Mouse (Mus musculus): ENCODE data around the gene Ush1g. TPM values are rescaled to one million over a fixed set of nuclear protein-coding genes. Genes with fewer than 3 reads are reported as not detected.

Gene Ush1g
- polyA plus RNA-seq, 1 experiment from 2014 or later, result not detected

DNA sequence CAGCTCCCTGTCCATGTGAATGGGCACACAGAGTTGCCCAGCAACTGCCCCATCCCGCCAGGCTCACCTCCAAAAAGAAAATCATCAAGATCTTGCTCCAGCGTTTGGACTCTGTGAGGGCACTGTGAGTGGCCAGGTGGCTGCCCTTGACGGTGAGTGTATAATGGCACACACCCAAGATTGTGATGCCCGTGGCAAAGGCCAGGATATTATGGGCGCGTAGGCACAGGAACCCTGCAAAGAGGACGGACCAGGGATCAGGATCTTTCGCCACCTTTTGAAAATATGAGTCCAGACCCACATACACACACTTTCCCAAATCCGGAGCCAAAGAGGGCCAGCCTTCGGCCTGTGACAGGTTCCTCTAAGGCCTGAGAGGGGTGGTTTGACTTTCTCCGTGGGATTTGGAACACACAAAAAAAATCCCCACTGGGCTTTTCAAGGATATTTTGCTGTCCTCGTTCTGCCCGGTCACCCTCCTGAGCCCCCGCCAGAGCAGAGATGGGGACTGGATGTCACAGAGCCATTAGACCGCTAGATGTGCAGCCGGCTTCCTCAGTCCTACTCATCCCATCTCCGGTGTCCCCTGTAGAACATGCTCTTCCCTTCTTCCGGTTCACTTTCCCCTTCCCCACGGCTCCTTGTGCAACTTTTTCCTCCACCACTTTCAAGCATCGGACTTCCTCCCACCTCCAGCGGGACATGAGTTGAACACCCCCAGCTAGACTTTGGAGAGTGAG is 25.2 kb downstream of the Ush1g start:
- peaks cover 10% of the 10 kb centered on the region for H3K4me1 ChIP-seq
- peak overlapping the region; percentile 60 for H3K4me3 ChIP-seq
- H3K9me3 ChIP-seq (replicated peaks), result no peaks in the 10 kb centered on the region
- WGBS, result 58% methylated on average over 21 of the region's 21 CpGs
- DNase-seq (ENCODE audit: low spot score), result no peak
- H3K27ac ChIP-seq, result 0 out of 2 replicates have a peak overlapping the region, but pooled peaks have one; percentile 27
- no peaks in the 10 kb centered on the region for H3K36me3 ChIP-seq
- peaks cover 47% of the 10 kb centered on the region for H3K27me3 ChIP-seq (ENCODE audit: low read depth, poor library complexity, severe bottlenecking)

DNA sequence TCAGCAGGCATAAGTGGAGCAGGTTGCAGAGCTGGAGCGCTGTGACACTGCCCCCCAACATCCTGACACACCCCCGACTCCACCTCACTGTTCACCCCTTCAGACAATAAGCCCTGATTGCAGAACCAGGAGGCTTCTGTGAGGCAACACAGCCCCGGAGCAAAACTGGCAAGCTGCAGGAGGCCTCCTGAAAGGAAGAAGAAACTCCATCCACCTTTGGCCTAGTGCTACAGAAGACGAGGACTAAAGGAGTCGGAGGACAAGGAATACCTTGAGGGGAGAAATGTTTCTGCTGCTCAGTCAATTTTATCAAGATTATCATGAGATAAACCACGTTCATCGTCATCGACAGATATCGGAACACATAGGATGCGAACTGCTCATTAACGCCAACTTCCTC is 25.9 kb downstream of the Ush1g start:
- WGBS, result 91% methylated on average over 11 of the region's 11 CpGs
- Histone ChIP-seq H3K4me1 (peaks cover 10% of the 10 kb centered on the region), H3K27me3 (ENCODE audit: low read depth, poor library complexity, severe bottlenecking) (peaks cover 47% of the 10 kb centered on the region), H3K4me3 (no peak overlapping the region), H3K36me3 (no peaks in the 10 kb centered on the region), H3K27ac (no peak overlapping the region), H3K9me3 (replicated peaks) (no peaks in the 10 kb centered on the region)
- no peak for DNase-seq (ENCODE audit: low spot score)

DNA sequence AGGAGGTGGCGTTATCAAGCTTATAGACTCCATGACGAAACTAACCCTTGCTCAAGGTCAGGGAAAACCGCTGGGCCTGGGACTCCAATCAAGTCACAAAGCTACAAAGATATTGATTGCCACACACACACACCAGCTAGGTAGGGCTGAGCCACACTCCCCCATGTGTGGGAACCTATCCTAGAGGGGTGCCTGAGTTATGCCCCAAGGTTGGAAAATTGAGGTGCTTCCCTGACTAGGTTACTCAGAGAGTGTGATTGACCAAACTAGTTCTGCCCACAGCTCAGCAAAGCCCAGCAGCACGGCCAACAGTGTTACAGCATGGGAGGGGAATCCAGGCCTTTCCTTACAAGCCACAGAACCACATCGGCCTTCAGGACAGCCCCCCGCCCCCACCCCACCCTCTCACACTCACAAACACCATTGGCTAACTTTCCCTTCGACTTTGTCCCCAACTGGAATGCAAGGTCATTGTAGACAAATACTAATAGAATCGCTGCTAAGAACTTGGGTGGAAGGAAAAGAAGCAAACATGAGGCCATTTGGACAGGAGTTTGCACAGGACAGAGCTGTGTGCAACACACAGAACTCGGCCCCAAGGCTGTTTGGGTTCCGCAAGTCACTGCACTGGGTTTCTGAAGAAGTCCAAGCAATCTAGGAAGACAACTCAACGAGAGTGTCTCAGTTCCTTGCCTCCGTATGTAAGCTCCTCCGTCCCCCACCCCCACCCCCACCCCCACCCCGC is 29.0 kb downstream of the Ush1g start:
- Histone ChIP-seq H3K27ac (no peak overlapping the region), H3K36me3 (no peaks in the 10 kb centered on the region), H3K9me3 (replicated peaks) (no peaks in the 10 kb centered on the region), H3K27me3 (ENCODE audit: low read depth, poor library complexity, severe bottlenecking) (peaks cover 24% of the 10 kb centered on the region), H3K4me3 (no peak overlapping the region), H3K4me1 (peaks cover 10% of the 10 kb centered on the region)
- WGBS, result 73% methylated on average over 14 of the region's 14 CpGs
- DNase-seq (ENCODE audit: low spot score), result no peak

DNA sequence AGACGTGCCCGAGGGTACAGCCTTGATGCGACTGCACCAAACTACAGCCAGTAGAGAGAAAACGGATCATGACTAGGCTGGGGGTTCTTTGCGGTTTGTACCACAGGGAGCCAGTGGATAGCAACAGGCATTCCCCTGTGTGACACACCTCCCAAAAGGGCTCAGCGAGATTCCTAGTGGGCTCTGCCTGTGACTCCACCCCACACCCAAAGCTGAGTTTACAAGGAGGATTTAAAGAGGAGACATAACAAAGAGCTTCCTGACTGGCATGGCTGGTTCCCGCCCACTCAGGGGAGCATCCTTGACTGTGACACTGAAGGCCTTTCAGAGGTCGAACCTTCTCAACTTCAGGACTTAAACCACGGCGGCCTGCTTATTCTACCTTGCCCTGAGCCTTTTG is 30.3 kb downstream of the Ush1g start:
- Histone ChIP-seq H3K36me3 (no peaks in the 10 kb centered on the region), H3K4me3 (no peak overlapping the region), H3K9me3 (replicated peaks) (no peaks in the 10 kb centered on the region), H3K4me1 (no peaks in the 10 kb centered on the region), H3K27ac (no peak overlapping the region), H3K27me3 (ENCODE audit: low read depth, poor library complexity, severe bottlenecking) (peaks cover 11% of the 10 kb centered on the region)
- WGBS, result 84% methylated on average over 10 of the region's 10 CpGs
- DNase-seq (ENCODE audit: low spot score), result no peak

DNA sequence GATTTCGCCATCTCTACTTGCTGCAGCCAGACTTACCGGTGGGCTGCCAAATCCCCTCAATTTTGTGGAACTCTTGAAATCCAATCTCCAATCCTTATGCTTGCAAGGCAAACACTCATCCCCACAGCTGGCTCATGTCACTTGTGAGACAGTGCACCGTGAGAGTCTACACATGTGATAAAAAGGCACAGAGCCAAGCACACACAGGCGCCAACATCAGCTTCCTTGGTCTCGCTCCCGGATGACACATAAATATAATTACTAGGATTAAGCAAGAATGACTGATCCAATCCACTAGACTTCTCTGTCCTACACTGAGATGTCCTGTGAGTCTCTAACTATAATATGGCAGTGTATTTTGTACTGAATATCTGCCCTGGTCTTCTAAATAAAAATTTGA is 30.9 kb downstream of the Ush1g start:
- Histone ChIP-seq H3K27me3 (ENCODE audit: low read depth, poor library complexity, severe bottlenecking) (peaks cover 5% of the 10 kb centered on the region), H3K27ac (no peak overlapping the region), H3K36me3 (no peaks in the 10 kb centered on the region), H3K4me1 (no peaks in the 10 kb centered on the region), H3K4me3 (no peak overlapping the region), H3K9me3 (replicated peaks) (no peaks in the 10 kb centered on the region)
- 94% methylated on average over 6 of the region's 6 CpGs for WGBS
- DNase-seq (ENCODE audit: low spot score), result no peak

DNA sequence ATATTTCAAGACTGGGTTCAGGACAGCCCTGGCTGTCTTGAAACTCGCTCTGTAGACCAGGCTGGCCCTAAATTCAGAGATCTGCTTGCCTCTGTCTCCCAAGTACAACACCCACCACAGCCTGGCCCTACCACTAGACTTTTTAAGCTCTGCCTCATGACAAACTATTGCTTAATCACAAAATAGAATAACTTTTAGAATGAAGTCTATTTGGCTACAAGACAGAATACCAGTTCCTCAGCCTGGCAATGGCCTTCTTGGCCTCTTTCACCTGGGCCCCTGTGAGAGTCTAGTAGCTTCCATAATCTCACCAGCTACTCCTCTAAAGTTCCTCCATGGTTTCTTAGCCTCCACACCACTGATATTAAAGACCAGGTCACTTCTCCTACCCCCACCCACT is 31.5 kb downstream of the Ush1g start:
- no peaks in the 10 kb centered on the region for H3K9me3 ChIP-seq (replicated peaks)
- no peaks in the 10 kb centered on the region for H3K4me1 ChIP-seq
- no peaks in the 10 kb centered on the region for H3K36me3 ChIP-seq
- no peak for DNase-seq (ENCODE audit: low spot score)
- no peak overlapping the region for H3K4me3 ChIP-seq
- 90% methylated on average over 1 of the region's 1 CpGs for WGBS
- no peaks in the 10 kb centered on the region for H3K27me3 ChIP-seq (ENCODE audit: low read depth, poor library complexity, severe bottlenecking)
- no peak overlapping the region for H3K27ac ChIP-seq

DNA sequence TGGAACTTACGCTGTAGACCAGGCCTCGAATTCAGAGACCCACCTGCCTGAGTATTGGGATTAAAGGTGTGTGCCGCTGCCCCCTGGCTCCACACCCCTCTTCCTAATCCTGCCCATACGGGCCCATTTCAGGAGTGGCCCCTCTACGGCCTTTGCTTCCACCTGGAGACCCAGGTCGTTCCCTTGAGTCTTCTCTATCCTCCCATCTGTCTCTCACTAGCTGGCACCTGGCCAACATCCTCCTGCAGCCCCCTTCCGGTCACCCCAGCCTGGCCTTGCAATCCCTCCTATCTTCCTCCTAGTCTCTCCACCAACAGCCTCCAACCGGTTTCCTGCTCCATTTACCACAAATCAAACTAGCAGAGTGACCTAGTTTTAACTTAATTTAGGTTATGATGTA is 32.0 kb downstream of the Ush1g start:
- Histone ChIP-seq H3K36me3 (no peaks in the 10 kb centered on the region), H3K27ac (no peak overlapping the region), H3K4me1 (no peaks in the 10 kb centered on the region), H3K4me3 (no peak overlapping the region), H3K27me3 (ENCODE audit: low read depth, poor library complexity, severe bottlenecking) (no peaks in the 10 kb centered on the region), H3K9me3 (replicated peaks) (no peaks in the 10 kb centered on the region)
- 87% methylated on average over 8 of the region's 8 CpGs for WGBS
- no peak for DNase-seq (ENCODE audit: low spot score)

DNA sequence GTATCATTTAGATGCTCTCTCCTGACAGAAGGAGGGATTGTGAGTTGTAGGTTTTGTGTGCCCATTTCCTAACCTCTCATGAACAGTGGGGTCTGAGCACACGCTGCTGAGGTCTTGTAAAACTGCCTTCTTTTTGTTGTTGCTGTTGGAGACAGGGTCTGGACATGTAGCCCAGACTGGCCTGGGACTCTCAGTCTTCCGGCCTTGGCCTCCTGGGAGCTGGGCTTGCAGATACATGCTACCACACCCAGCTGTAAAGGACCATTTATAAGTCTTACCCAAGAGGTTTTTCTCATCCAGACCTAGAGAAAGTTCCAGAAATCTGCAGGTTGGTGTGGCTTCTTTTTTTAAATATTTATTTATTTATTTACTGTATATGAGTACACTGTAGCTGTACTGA is 33.5 kb downstream of the Ush1g start:
- no peak overlapping the region for H3K4me3 ChIP-seq
- WGBS, result 87% methylated on average over 2 of the region's 2 CpGs
- DNase-seq (ENCODE audit: low spot score), result no peak
- H3K27me3 ChIP-seq (ENCODE audit: low read depth, poor library complexity, severe bottlenecking), result no peaks in the 10 kb centered on the region; the same call in 1 of the 2 replicates
- no peaks in the 10 kb centered on the region for H3K36me3 ChIP-seq
- H3K4me1 ChIP-seq, result 0 out of 2 replicates have a peak, but pooled peaks cover 3% of the 10 kb centered on the region
- no peak overlapping the region for H3K27ac ChIP-seq
- H3K9me3 ChIP-seq (replicated peaks), result no peaks in the 10 kb centered on the region

DNA sequence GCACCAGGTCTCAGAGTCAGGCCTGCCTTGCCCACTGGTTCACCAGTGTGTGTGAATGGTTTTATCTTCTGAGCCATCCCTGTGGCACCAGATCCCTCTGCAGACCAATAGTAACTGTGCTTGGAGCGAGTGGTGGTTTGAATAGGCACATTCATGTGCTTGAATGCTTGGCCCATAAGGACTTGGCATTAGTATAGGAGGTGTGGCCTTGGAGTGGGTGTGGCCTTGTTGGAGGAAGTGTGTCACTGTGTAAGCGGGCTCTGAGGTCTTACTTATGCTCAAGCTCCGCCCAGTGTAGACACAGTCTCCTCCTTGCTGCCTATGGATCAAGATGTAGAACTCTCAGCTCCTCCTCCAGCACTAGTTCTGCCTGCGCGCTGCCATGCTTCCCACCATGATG is 34.5 kb downstream of the Ush1g start:
- Histone ChIP-seq H3K9me3 (replicated peaks) (no peaks in the 10 kb centered on the region), H3K4me1 (0 out of 2 replicates have a peak, but pooled peaks cover 3% of the 10 kb centered on the region), H3K27ac (no peak overlapping the region), H3K36me3 (no peaks in the 10 kb centered on the region), H3K27me3 (ENCODE audit: low read depth, poor library complexity, severe bottlenecking) (no peaks in the 10 kb centered on the region; the same call in 1 of the 2 replicates), H3K4me3 (no peak overlapping the region)
- 88% methylated on average over 5 of the region's 5 CpGs for WGBS
- no peak for DNase-seq (ENCODE audit: low spot score)

DNA sequence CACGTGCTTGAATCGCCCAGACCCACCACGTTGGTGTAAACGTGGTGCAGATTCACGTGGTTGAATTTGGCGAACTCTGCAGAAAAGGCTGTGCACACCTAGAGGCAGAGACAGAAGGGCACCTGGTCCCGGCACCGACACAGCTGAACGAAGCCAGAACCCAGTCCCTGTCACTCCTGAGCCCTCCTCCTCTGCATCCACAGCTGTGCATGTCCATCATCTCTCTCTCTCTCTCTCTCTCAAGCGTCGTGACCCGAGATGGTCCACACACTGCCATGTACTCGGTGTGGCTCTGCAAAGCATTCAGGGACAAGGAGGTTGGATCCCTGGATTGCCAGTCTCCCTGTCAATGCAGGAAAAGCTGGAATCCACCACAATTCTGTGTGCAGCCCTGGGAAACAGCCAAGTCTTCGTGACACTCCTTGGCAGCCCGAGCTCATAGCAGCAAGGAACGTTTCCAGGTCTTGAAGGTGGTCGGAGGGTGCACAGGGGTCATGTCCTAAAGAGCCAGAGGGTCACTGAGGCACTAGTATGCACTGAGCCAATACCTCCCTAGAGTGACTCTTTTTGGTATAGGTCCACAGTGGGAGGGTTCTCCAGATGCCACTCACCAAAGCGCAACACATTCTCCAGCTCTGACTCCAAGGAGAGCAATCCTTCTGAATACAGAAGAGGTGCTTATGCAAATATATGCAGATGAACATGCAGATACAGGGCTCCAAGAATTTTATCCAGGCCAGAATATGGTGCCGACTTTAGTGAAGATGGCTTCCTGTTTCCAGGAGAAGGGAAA is 35.4 kb downstream of the Ush1g start:
- no peak for DNase-seq (ENCODE audit: low spot score)

DNA sequence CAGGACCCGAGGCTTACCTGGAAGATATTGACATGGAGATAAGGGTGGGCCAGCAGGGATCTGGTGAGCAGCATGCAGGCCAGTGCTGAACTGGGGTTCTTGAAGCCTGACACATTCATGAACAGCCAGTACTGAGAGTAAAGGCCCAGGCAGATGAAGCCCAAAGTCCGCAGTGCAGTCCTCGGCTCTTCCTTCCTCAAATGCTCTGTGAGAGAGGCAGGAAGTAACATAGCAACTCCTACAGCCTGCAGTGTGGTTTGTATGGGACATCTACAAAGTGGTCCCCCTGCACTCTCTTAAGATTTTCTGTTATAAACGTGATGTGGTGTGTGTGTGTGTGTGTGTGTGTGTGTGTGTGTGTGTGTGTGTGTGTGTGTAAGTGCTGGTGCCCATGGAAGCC is 36.6 kb downstream of the Ush1g start:
- no peaks in the 10 kb centered on the region for H3K36me3 ChIP-seq
- 73% methylated on average over 4 of the region's 4 CpGs for WGBS
- no peak overlapping the region for H3K4me3 ChIP-seq
- no peaks in the 10 kb centered on the region; the same call in 1 of the 2 replicates for H3K27me3 ChIP-seq (ENCODE audit: low read depth, poor library complexity, severe bottlenecking)
- DNase-seq (ENCODE audit: low spot score), result no peak
- no peaks in the 10 kb centered on the region for H3K9me3 ChIP-seq (replicated peaks)
- peaks cover 6% of the 10 kb centered on the region; the same call in 1 of the 2 replicates for H3K4me1 ChIP-seq
- H3K27ac ChIP-seq, result no peak overlapping the region

More for the DNA sequence above, 35.4 kb downstream of the Ush1g start:
- H3K9me3 ChIP-seq (replicated peaks), result no peaks in the 10 kb centered on the region
- no peak overlapping the region for H3K27ac ChIP-seq
- H3K4me1 ChIP-seq, result peaks cover 6% of the 10 kb centered on the region; the same call in 1 of the 2 replicates
- WGBS, result 81% methylated on average over 19 of the region's 19 CpGs
- H3K4me3 ChIP-seq, result no peak overlapping the region
- no peaks in the 10 kb centered on the region for H3K36me3 ChIP-seq
- no peaks in the 10 kb centered on the region; the same call in 1 of the 2 replicates for H3K27me3 ChIP-seq (ENCODE audit: low read depth, poor library complexity, severe bottlenecking)

DNA sequence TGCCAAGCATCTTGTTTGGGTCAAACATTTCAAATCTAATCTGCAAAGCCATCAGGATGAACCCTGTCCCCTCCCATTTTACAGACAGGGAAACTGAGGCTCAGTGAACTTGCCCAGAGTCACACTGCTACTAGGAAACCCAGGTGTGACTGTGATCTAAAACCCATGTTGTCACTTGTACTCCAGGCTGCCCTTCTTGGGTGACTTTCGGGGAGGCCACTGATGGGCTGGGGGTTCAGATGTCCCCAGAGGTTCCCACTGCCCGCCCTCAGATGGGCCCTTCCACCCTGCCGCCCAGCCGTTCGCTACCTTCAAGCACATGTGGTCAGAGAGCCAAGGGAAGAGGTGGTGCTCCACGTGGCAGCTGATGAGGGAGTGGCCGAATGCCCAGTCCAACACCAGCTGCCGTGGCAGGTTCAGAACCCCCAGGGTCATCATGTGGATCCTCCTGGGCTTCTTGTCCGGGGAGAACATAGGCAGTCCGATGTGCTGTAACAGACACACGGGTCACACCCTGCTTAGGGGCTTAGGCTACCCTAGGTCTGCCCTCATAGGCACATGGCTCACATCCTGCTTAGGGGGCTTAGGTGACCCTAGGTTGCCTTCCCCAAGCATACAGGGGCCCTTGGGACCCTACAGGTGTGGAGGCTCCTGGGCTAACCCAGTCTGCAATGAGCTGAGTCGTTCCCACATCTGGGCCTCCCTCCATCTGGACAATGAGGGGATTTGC is 37.8 kb downstream of the Ush1g start:
- Histone ChIP-seq H3K9me3 (replicated peaks) (no peaks in the 10 kb centered on the region), H3K27me3 (ENCODE audit: low read depth, poor library complexity, severe bottlenecking) (no peaks in the 10 kb centered on the region; the same call in 1 of the 2 replicates), H3K4me1 (peaks cover 6% of the 10 kb centered on the region; the same call in 1 of the 2 replicates), H3K4me3 (no peak overlapping the region), H3K36me3 (no peaks in the 10 kb centered on the region), H3K27ac (no peak overlapping the region)
- no peak for DNase-seq (ENCODE audit: low spot score)
- 84% methylated on average over 12 of the region's 12 CpGs for WGBS

Data from limb, embryonic 10.5 days (tissue).